In genomic region chr2:156678112-156678511, GRCm38 (mm10) we compare ENCODE assay signal across 21 mouse cellular contexts.
DNase-seq lines count a peak whose midpoint lies in the region; TF ChIP-seq lines count a peak whose summit lies in the region.
"Had no signal": no experiment of that assay in that cellular context is flagged by ENCODE, and none has a peak within 500 bp of the region (broad histone marks: within the 10 kb centered on the region; RNA-seq: fewer than 3 reads in every experiment).

No protein-coding gene starts in this region.

- DNase-seq in adrenal gland, postnatal 14 days, result peak; percentile 37
- DNase-seq in adrenal gland, adult (ENCODE audit: inconsistent age in 2 of 2, low spot score in 1 of 2), result no peak
- peak; percentile 93 for DNase-seq in brain, adult 2 months (ENCODE audit: low read depth, low spot score)
- peak; percentile 74 to 85 for DNase-seq in cerebellum, adult 18-20 months
- DNase-seq in cerebellum, postnatal 10 days, result peak; percentile 89 to 93
- no peak for DNase-seq in kidney, postnatal 10 days
- DNase-seq in kidney, adult 11 months, result no peak
- DNase-seq in thymus, adult 2 months, result no peak
- DNase-seq: embryo, embryonic 11 days; gastrocnemius, postnatal 25 days; heart, adult 11 months; heart, postnatal 36 days; kidney, adult 2 months; lung, postnatal 36 days; retina, postnatal 1 day; right cerebral cortex, postnatal 14 days had no signal

- peaks cover 3% of the 10 kb centered on the region; the same call in 1 of the 2 replicates for H3K4me1 ChIP-seq in thymus, adult 2 months (replicated peaks; ENCODE audit: control insufficient read depth, insufficient read depth, low read length)
- H3K4me1 ChIP-seq: embryonic facial prominence, embryonic 12.5 days; limb, embryonic 13.5 days had no signal

- no peaks in the 10 kb centered on the region for H3K27me3 ChIP-seq in thymus, adult 2 months (ENCODE audit: control insufficient read depth, insufficient read depth, low read length)
- H3K27me3 ChIP-seq: embryonic facial prominence, embryonic 12.5 days; hindbrain, embryonic 12.5 days; limb, embryonic 13.5 days had no signal

- H3K36me3 ChIP-seq in thymus, adult 2 months (ENCODE audit: control insufficient read depth, insufficient read depth, low read length), result no peaks in the 10 kb centered on the region
- H3K36me3 ChIP-seq: embryonic facial prominence, embryonic 12.5 days; G1E; hindbrain, embryonic 12.5 days; limb, embryonic 13.5 days had no signal

- no peak overlapping the region for H3K4me3 ChIP-seq in thymus, adult 2 months (ENCODE audit: control insufficient read depth, insufficient read depth, low read length)
- H3K4me3 ChIP-seq: embryonic facial prominence, embryonic 12.5 days; hindbrain, embryonic 12.5 days; limb, embryonic 13.5 days had no signal

- TF ChIP-seq CTCF in thymus, adult 2 months (IDR thresholded peaks at IDR 0.05; ENCODE audit: borderline replicate concordance, control insufficient read depth, extremely low read depth, insufficient read depth, low read length, poor library complexity), result no peak

- H3K27ac ChIP-seq in thymus, adult 2 months (ENCODE audit: control insufficient read depth, insufficient read depth, low read length), result no peak overlapping the region
- H3K27ac ChIP-seq: embryonic facial prominence, embryonic 12.5 days; hindbrain, embryonic 12.5 days; kidney, postnatal 0 days; limb, embryonic 13.5 days had no signal

- 83% methylated on average over 4 of the region's 4 CpGs for WGBS in thymus, adult 2 months

- no peak for TF ChIP-seq POLR2A in thymus, adult 2 months (IDR thresholded peaks at IDR 0.05; ENCODE audit: control insufficient read depth, extremely low read depth, insufficient read depth, low read length, poor library complexity)

Comparison
In these comparisons a context has a peak if more than half of its experiments do, and no peak if none do; other contexts are left out.
1. DNase-seq: peak in adrenal gland, postnatal 14 days (single experiment), brain, adult 2 months (single experiment), cerebellum, adult 18-20 months (2 of 2) and cerebellum, postnatal 10 days (2 of 2); none in adrenal gland, adult (0 of 2), kidney, postnatal 10 days (single experiment), kidney, adult 11 months (single experiment) and thymus, adult 2 months (single experiment).